Mouse (Mus musculus) midbrain, embryonic 13.5 days (tissue): ENCODE data around the gene Tex14. TPM values are rescaled to one million over a fixed set of nuclear protein-coding genes. Genes with fewer than 3 reads are reported as not detected.
"Not testable (repeated sequence)": the region's sequence is repeated elsewhere in the genome, so short reads cannot be mapped to it uniquely, and the experiment has no call there.

ENCODE experiments used
- ATAC-seq: fragments of 200-750 bp; cut with Nextera tagmentation; 2 replicates; pipeline ENCODE4 v1.8.0; 2017; ENCODE audit warnings: mild to moderate bottlenecking, moderate TSS enrichment, moderate library complexity
- H3K27ac ChIP-seq: fragments of 300-500 bp; sonication (generic); 2 replicates; pipeline ENCODE4 v1.5.1; 2015; ENCODE audit warnings: inconsistent platforms, mild to moderate bottlenecking, moderate library complexity
- H3K27me3 ChIP-seq: fragments of 300-500 bp; sonication (generic); 2 replicates; pipeline ENCODE4 v1.6.1; 2015; ENCODE audit warnings: mild to moderate bottlenecking, inconsistent platforms
- H3K36me3 ChIP-seq: fragments of 300-500 bp; sonication (generic); 2 replicates; pipeline ENCODE4 v1.6.1; 2015; ENCODE audit warnings: mild to moderate bottlenecking, inconsistent platforms
- H3K4me1 ChIP-seq: fragments of 300-500 bp; sonication (generic); replicated peaks from 2 replicates; pipeline ENCODE4 v1.6.1; 2015; ENCODE audit warnings: inconsistent platforms
- H3K4me2 ChIP-seq: fragments of 300-500 bp; sonication (generic); replicated peaks from 2 replicates; pipeline ENCODE4 v1.6.1; 2015; ENCODE audit warnings: moderate library complexity, mild to moderate bottlenecking, inconsistent platforms
- H3K4me3 ChIP-seq: fragments of 300-500 bp; sonication (generic); replicated peaks from 2 replicates; pipeline ENCODE4 v1.5.1; 2015; ENCODE audit warnings: mild to moderate bottlenecking, inconsistent platforms
- H3K9ac ChIP-seq: fragments of 300-500 bp; sonication (generic); replicated peaks from 2 replicates; pipeline ENCODE4 v1.6.1; 2015; ENCODE audit warnings: mild to moderate bottlenecking, inconsistent platforms
- H3K9me3 ChIP-seq: fragments of 300-500 bp; sonication (generic); 2 replicates; pipeline ENCODE4 v1.6.1; 2016; ENCODE audit warnings: mild to moderate bottlenecking, inconsistent platforms
- WGBS: fragments of 180-500 bp; shearing (Covaris S2); methylation state at CpG from one replicate; pipeline ENCODE4 v1.1.7; 2015; 5-methylcytosine and 5-hydroxymethylcytosine counted together
- polyA plus RNA-seq: library from polyadenylated mRNA; unstranded; fragments of >200 nt; fragmentation: Nextera tagmentation; extraction: Ambion mirVana; gene quantifications from 2 replicates; pipeline ENCODE4 v1.2.1, GENCODE M21; 2015

Gene Tex14
- polyA plus RNA-seq, 1 experiment from 2014 or later = 0.38 TPM

- Histone ChIP-seq H3K9ac (peak overlapping the region; percentile 74), H3K27ac (peak overlapping the region; percentile 92), H3K9me3 (no peaks in the 10 kb centered on the region), H3K4me2 (peak overlapping the region; percentile 65), H3K27me3 (no peaks in the 10 kb centered on the region), H3K4me3 (peak overlapping the region; percentile 55), H3K36me3 (no peaks in the 10 kb centered on the region), H3K4me1 (peaks cover 6% of the 10 kb centered on the region)
- peak; percentile 92 for ATAC-seq
- 3% methylated on average over 56 of the region's 58 CpGs for WGBS
Measured at GRCm38 (mm10) chr11:87404111-87404853, 583 bp upstream of the Tex14 start.

DNA sequence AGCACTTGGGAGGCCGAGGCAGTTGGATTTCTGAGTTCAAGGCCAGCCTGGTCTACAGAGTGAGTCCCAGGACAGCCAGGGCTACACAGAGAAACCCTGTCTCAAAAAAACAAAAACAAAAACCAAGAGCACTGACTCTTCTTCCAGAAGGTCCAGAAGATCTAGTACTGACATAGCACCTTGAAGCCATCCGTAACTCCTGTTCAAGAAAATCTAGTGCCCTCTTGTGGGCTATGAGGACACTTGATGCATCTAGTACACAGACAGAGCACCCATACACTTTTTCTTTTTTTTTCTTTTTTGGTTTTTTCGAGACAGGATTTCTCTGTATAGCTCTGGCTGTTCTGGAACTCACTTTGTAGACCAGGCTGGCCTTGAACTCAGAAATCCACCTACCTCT lies 8.5 kb downstream of the Tex14 start:
- H3K9me3 ChIP-seq, H3K27me3 ChIP-seq, ATAC-seq, H3K4me2 ChIP-seq, H3K4me1 ChIP-seq, H3K36me3 ChIP-seq, H3K4me3 ChIP-seq, H3K27ac ChIP-seq, H3K9ac ChIP-seq: not testable (repeated sequence)
- 62% methylated on average over 3 of the region's 3 CpGs for WGBS

- Histone ChIP-seq H3K4me2 (no peak overlapping the region), H3K9ac (no peak overlapping the region), H3K9me3 (no peaks in the 10 kb centered on the region), H3K27me3 (no peaks in the 10 kb centered on the region), H3K4me3 (no peak overlapping the region), H3K4me1 (no peaks in the 10 kb centered on the region), H3K27ac (no peak overlapping the region), H3K36me3 (no peaks in the 10 kb centered on the region)
- 56% methylated on average over 5 of the region's 5 CpGs for WGBS
- ATAC-seq = no peak
Measured at GRCm38 (mm10) chr11:87416120-87416519, 11.3 kb downstream of the Tex14 start.

DNA sequence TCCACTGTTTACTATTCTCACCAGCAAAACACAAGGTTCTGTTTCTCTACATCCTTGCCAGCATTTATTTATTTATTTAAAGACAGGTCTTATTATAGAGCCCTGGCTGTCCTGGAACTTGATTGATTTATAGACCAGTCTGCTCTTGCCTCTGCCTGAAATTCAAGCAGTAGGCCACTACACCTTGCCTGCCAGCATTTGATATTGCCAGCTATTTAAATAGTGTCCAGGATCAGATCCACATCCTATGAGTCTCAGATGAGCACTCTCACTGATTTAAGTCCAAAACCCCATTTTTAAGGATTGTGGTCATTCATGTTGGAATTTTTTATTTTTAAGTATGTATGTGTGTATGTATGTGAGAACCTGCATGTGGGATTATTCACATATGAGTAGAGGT lies 16.0 kb downstream of the Tex14 start:
- no peak overlapping the region for H3K4me2 ChIP-seq
- H3K36me3 ChIP-seq = no peaks in the 10 kb centered on the region
- no peak overlapping the region for H3K4me3 ChIP-seq
- no peaks in the 10 kb centered on the region for H3K27me3 ChIP-seq
- H3K27ac ChIP-seq = no peak overlapping the region
- H3K4me1 ChIP-seq = peaks cover 10% of the 10 kb centered on the region
- H3K9me3 ChIP-seq = no peaks in the 10 kb centered on the region
- no peak overlapping the region for H3K9ac ChIP-seq
- no peak for ATAC-seq

DNA sequence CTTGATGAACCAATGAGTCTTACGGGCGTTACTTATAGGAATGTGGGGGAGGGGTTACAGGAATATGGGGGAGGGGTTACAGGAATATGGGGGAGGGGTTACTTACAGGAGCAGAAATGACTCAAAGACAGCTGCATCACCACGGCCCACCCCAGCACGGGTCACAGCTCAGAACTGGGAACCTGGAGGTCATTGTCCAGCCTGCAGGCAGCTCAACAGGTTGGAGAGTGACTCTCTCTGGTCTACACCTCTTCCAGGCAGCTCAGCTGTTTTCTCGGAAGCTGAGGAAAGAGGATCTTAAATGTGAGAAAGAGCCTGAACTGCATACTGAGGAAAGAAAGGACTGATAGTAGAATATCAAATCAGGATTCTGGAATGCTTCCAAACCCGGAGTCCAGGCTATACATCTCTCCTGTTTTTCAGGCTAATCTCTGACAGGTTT lies 16.9 kb downstream of the Tex14 start:
- H3K4me2 ChIP-seq = peak overlapping the region; percentile 56
- no peaks in the 10 kb centered on the region for H3K36me3 ChIP-seq
- H3K9ac ChIP-seq = peak overlapping the region; percentile 58
- WGBS = 32% methylated on average over 6 of the region's 6 CpGs
- no peaks in the 10 kb centered on the region for H3K9me3 ChIP-seq
- no peaks in the 10 kb centered on the region for H3K27me3 ChIP-seq
- no peak for ATAC-seq
- H3K27ac ChIP-seq = peak overlapping the region; percentile 83
- peaks cover 11% of the 10 kb centered on the region for H3K4me1 ChIP-seq
- peak overlapping the region; percentile 42 for H3K4me3 ChIP-seq

- peak; percentile 82 for ATAC-seq
- peak overlapping the region; percentile 56 for H3K4me2 ChIP-seq
- H3K9me3 ChIP-seq = no peaks in the 10 kb centered on the region
- peak overlapping the region; percentile 58; the same call in 1 of the 2 replicates for H3K9ac ChIP-seq
- H3K4me3 ChIP-seq = peak overlapping the region; percentile 42
- peaks cover 11% of the 10 kb centered on the region for H3K4me1 ChIP-seq
- WGBS = under 1% methylated on average over 26 of the region's 26 CpGs
- H3K36me3 ChIP-seq = no peaks in the 10 kb centered on the region
- H3K27me3 ChIP-seq = no peaks in the 10 kb centered on the region
- H3K27ac ChIP-seq = peak overlapping the region; percentile 85
Measured at GRCm38 (mm10) chr11:87422511-87423340, 17.9 kb downstream of the Tex14 start.

GRCm38 (mm10) chr11:87423551-87424325 lies 18.9 kb downstream of the Tex14 start:
- H3K27ac ChIP-seq = peak overlapping the region; percentile 85
- ATAC-seq = no peak
- WGBS = 51% methylated on average over 6 of the region's 6 CpGs
- H3K27me3 ChIP-seq = no peaks in the 10 kb centered on the region
- H3K36me3 ChIP-seq = no peaks in the 10 kb centered on the region
- H3K4me1 ChIP-seq = peaks cover 11% of the 10 kb centered on the region
- no peak overlapping the region for H3K9ac ChIP-seq
- no peak overlapping the region for H3K4me2 ChIP-seq
- no peaks in the 10 kb centered on the region for H3K9me3 ChIP-seq
- H3K4me3 ChIP-seq = no peak overlapping the region

- H3K4me1 ChIP-seq = peaks cover 11% of the 10 kb centered on the region
- H3K9ac ChIP-seq = peak overlapping the region; percentile 53
- H3K4me3 ChIP-seq = peak overlapping the region; percentile 37
- H3K4me2 ChIP-seq = peak overlapping the region; percentile 52
- no peaks in the 10 kb centered on the region for H3K36me3 ChIP-seq
- 1% methylated on average over 7 of the region's 7 CpGs for WGBS
- no peaks in the 10 kb centered on the region for H3K9me3 ChIP-seq
- peak; percentile 57; the same call in 1 of the 2 replicates for ATAC-seq
- H3K27me3 ChIP-seq = no peaks in the 10 kb centered on the region
- peak overlapping the region; percentile 55; the same call in 1 of the 2 replicates for H3K27ac ChIP-seq
Measured at GRCm38 (mm10) chr11:87426121-87426449, 21.2 kb downstream of the Tex14 start.

DNA sequence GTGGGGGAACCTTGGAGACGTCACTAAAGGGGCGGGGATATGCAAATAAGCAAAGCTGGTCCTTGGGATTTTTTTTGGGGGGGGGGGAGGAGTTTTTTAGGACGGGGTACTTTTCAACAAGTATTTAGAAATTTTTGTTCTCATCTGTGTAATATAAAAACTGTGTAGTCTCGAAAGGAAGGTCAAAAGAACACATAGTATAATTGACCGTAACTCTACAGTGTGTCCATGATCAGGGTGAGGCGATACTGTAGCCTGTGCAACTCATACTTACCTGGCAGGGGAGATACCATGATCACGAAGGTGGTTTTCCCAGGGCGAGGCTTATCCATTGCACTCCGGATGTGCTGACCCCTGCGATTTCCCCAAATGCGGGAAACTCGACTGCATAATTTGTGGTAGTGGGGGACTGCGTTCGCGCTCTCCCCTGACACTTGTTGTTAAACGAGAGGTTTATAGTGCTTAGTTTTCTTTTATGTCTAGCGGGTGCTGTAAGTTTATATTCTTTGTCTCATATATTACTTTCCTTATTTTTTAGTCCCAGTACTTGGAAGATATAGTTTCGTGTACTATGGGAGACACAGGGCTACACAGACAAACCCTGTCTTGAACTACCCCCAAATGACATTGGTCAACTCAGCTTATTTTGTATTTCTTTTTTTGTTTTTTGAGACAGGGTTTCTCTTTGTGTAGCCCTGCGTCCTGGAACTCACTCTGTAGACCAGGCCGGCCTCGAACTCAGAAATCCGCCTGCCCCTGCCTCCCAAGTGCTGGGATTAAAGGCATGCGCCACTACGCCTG lies 21.8 kb downstream of the Tex14 start:
- ATAC-seq = peak; percentile 95
- not testable (repeated sequence) for H3K36me3 ChIP-seq, H3K9me3 ChIP-seq, H3K27me3 ChIP-seq
- Histone ChIP-seq H3K4me3 (peak overlapping the region; percentile 37), H3K27ac (peak overlapping the region; percentile 78), H3K4me1 (peaks cover 10% of the 10 kb centered on the region), H3K9ac (0 out of 2 replicates have a peak overlapping the region, but pooled peaks have one; percentile 53), H3K4me2 (peak overlapping the region; percentile 52)
- under 1% methylated on average over 24 of the region's 24 CpGs for WGBS

- Histone ChIP-seq H3K4me3 (no peak overlapping the region), H3K4me2 (no peak overlapping the region), H3K9ac (no peak overlapping the region), H3K36me3 (no peaks in the 10 kb centered on the region), H3K9me3 (no peaks in the 10 kb centered on the region), H3K27me3 (no peaks in the 10 kb centered on the region), H3K4me1 (peaks cover 5% of the 10 kb centered on the region), H3K27ac (peak overlapping the region; percentile 78)
- 55% methylated on average over 1 of the region's 1 CpGs for WGBS
- ATAC-seq = no peak
Measured at GRCm38 (mm10) chr11:87427273-87428050, 22.6 kb downstream of the Tex14 start.
